Mouse (Mus musculus) kidney, adult 2 months (tissue): ENCODE data around the gene Tmem121.

ENCODE experiments used
- CTCF ChIP-seq: fragments of 200-500 bp; conservative IDR thresholded peaks from 2 replicates; pipeline ENCODE4 v1.5.1; 2011; ENCODE audit warnings: low read depth, mild to moderate bottlenecking, control low read depth, low read length, moderate library complexity, mixed read lengths; ENCODE audit not compliant: insufficient read depth, insufficient read length
- POLR2A ChIP-seq: fragments of 200-500 bp; IDR thresholded peaks from one replicate; pipeline ENCODE4 v1.6.1; 2011; ENCODE audit warnings: low read depth, low read length, control low read depth

DNA sequence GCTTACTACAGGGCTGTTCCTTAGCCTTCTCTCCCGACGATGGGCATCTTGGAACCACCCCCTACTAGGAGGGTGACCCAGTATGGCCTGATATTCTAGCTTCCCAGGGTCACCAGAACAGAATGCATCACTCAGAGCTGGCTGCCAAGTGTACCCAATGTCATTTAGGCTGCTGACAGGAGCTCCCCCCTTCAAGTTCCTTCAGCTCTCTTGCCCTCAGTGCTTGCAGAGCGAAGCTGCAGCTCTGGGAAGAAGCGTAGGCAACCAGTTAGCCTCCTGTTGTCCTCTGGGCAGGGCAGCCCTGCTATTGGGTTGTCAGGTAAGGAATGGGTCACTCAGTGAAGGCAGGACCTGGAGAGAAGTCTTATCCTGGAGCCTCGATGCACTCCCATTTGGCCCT, 785 bp upstream of the Tmem121 start:
- TF ChIP-seq POLR2A = no peak
- no peak for TF ChIP-seq CTCF
